26 mouse cellular contexts compared by ENCODE assay signal in the genomic region with DNA sequence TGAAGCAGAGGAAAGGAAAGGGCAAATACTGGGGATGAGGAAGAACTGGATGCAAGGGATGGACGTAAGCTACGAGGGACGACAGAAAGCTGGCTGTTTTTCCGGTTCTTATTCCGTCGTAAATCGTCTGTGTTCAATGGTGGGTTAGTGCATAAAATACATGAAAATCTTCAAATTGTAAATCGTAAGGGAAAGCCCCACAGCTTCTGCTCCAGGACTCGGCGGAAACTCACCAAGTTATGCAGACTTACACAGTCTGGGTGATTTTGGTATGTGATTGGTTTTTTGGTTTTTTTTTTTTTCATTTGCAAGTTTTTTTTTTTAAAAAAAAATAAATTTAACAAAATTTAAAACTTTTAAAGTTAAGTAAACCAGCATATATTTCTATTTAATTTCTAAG. TPM values are rescaled to one million over a fixed set of nuclear protein-coding genes. Genes with fewer than 3 reads are reported as not detected.
DNase-seq lines count a peak whose midpoint lies in the region; ATAC-seq lines count a peak whose summit lies in the region.
"Had no signal": no experiment of that assay in that cellular context is flagged by ENCODE, and none has a peak within 500 bp of the region (broad histone marks: within the 10 kb centered on the region; RNA-seq: fewer than 3 reads in every experiment).

No protein-coding gene starts in this region.

- no peak overlapping the region for H3K9ac ChIP-seq in kidney, embryonic 16.5 days (replicated peaks; ENCODE audit: low read length)
- H3K9ac ChIP-seq in forebrain, embryonic 15.5 days (replicated peaks) = no peak overlapping the region
- H3K9ac ChIP-seq in hindbrain, embryonic 14.5 days = no peak overlapping the region
- H3K9ac ChIP-seq: embryonic facial prominence, embryonic 13.5 days; embryonic facial prominence, embryonic 15.5 days; forebrain, embryonic 12.5 days; forebrain, postnatal 0 days had no signal

- no peak for ATAC-seq in kidney, embryonic 16.5 days (ENCODE audit: low FRiP score, low TSS enrichment)
- ATAC-seq in CD4-positive, CD25-positive, alpha-beta regulatory T cell, adult 4 months = peak; percentile 83
- peak; percentile 75 for ATAC-seq in activated CD4-positive, CD25-positive, alpha-beta regulatory T cell, adult 4 months
- no peak for ATAC-seq in forebrain, embryonic 15.5 days (replicated peaks)
- ATAC-seq in hindbrain, embryonic 14.5 days (ENCODE audit: low FRiP score) = no peak
- ATAC-seq: forebrain, embryonic 14.5 days; forebrain, postnatal 0 days; Patski had no signal

- no peak overlapping the region for H3K4me2 ChIP-seq in kidney, embryonic 16.5 days (replicated peaks; ENCODE audit: low read depth, low read length)
- H3K4me2 ChIP-seq in forebrain, embryonic 15.5 days (replicated peaks) = no peak overlapping the region
- no peak overlapping the region for H3K4me2 ChIP-seq in hindbrain, embryonic 14.5 days (replicated peaks)
- H3K4me2 ChIP-seq: embryonic facial prominence, embryonic 13.5 days; embryonic facial prominence, embryonic 15.5 days; forebrain, embryonic 12.5 days had no signal

- H3K9me3 ChIP-seq in kidney, embryonic 16.5 days (ENCODE audit: low read length) = no peaks in the 10 kb centered on the region
- H3K9me3 ChIP-seq in forebrain, embryonic 15.5 days = no peaks in the 10 kb centered on the region
- no peaks in the 10 kb centered on the region for H3K9me3 ChIP-seq in hindbrain, embryonic 14.5 days (ENCODE audit: control insufficient read depth, low read length)
- H3K9me3 ChIP-seq: embryonic facial prominence, embryonic 13.5 days; embryonic facial prominence, embryonic 15.5 days; forebrain, embryonic 10.5 days; forebrain, embryonic 12.5 days had no signal

- H3K4me3 ChIP-seq in kidney, embryonic 16.5 days (ENCODE audit: low read length) = no peak overlapping the region
- H3K4me3 ChIP-seq in forebrain, embryonic 15.5 days = no peak overlapping the region
- no peak overlapping the region for H3K4me3 ChIP-seq in hindbrain, embryonic 14.5 days (replicated peaks; ENCODE audit: low read length)
- H3K4me3 ChIP-seq: embryonic facial prominence, embryonic 13.5 days; embryonic facial prominence, embryonic 15.5 days; erythroblast, embryonic 14.5 days; forebrain, embryonic 10.5 days; forebrain, embryonic 12.5 days had no signal

- DNase-seq in kidney, postnatal 14 days = no peak
- DNase-seq in hindbrain, embryonic 14.5 days (ENCODE audit: low spot score) = no peak
- DNase-seq: adrenal gland, adult 2 months; adrenal gland, postnatal 10 days; adrenal gland, postnatal 25 days; cerebellum, adult 11 months; cerebellum, adult 18-20 months; cerebellum, adult 8-10 months; cerebellum, adult 9-11 months; cerebellum, postnatal 14 days; cerebellum, postnatal 36 days; embryo, embryonic 11 days; forebrain, postnatal 0 days had no signal

- no peaks in the 10 kb centered on the region for H3K36me3 ChIP-seq in kidney, embryonic 16.5 days (ENCODE audit: insufficient read depth, low read length)
- H3K36me3 ChIP-seq in forebrain, embryonic 15.5 days = no peaks in the 10 kb centered on the region
- H3K36me3 ChIP-seq in hindbrain, embryonic 14.5 days (replicated peaks; ENCODE audit: control insufficient read depth, insufficient read depth) = no peaks in the 10 kb centered on the region; the same call in 1 of the 2 replicates
- H3K36me3 ChIP-seq: embryonic facial prominence, embryonic 13.5 days; embryonic facial prominence, embryonic 15.5 days; forebrain, embryonic 12.5 days; G1E had no signal

- no peaks in the 10 kb centered on the region for H3K27me3 ChIP-seq in kidney, embryonic 16.5 days (ENCODE audit: insufficient read depth, low read length)
- H3K27me3 ChIP-seq in forebrain, embryonic 15.5 days = no peaks in the 10 kb centered on the region
- no peaks in the 10 kb centered on the region for H3K27me3 ChIP-seq in hindbrain, embryonic 14.5 days (ENCODE audit: control insufficient read depth, insufficient read depth, low read length)
- H3K27me3 ChIP-seq: CH12.LX; embryonic facial prominence, embryonic 13.5 days; embryonic facial prominence, embryonic 15.5 days; forebrain, embryonic 12.5 days; Patski had no signal

- H3K27ac ChIP-seq in kidney, embryonic 16.5 days (ENCODE audit: low read length) = 0 out of 2 replicates have a peak overlapping the region, but pooled peaks have one; percentile 8
- no peak overlapping the region for H3K27ac ChIP-seq in forebrain, embryonic 15.5 days (replicated peaks)
- H3K27ac ChIP-seq in hindbrain, embryonic 14.5 days = no peak overlapping the region
- H3K27ac ChIP-seq: embryonic facial prominence, embryonic 13.5 days; embryonic facial prominence, embryonic 15.5 days; forebrain, embryonic 10.5 days; forebrain, embryonic 12.5 days had no signal

- WGBS in kidney, embryonic 16.5 days = 53% methylated on average over 10 of the region's 10 CpGs
- WGBS in forebrain, embryonic 15.5 days = 93% methylated on average over 10 of the region's 10 CpGs
- WGBS in hindbrain, embryonic 14.5 days = 92% methylated on average over 10 of the region's 10 CpGs

- peaks cover 16% of the 10 kb centered on the region; the same call in 1 of the 2 replicates for H3K4me1 ChIP-seq in kidney, embryonic 16.5 days (ENCODE audit: insufficient read depth, low read length)
- H3K4me1 ChIP-seq in forebrain, embryonic 15.5 days = no peaks in the 10 kb centered on the region
- no peaks in the 10 kb centered on the region for H3K4me1 ChIP-seq in hindbrain, embryonic 14.5 days (replicated peaks; ENCODE audit: control insufficient read depth, insufficient read depth, low read length)

RNA-seq across cellular contexts. Expression of gene Stk39, which starts 24.0 kb away (rescaled TPM):
- polyA plus RNA-seq in kidney, embryonic 16.5 days (2015; fragmentation: Nextera tagmentation; extraction: Ambion mirVana) = 11.7 and 14.9 TPM in 2 replicates
- polyA plus RNA-seq in CD4-positive, CD25-positive, alpha-beta regulatory T cell, adult 4 months (2017; shearing (Covaris generic)) = 10 to 100 TPM; 10.6 to 13.9 TPM
- polyA plus RNA-seq in activated CD4-positive, CD25-positive, alpha-beta regulatory T cell, adult 4 months (2017; shearing (Covaris generic)) = 10 to 100 TPM; 14.6 to 15.9 TPM
- 21.8 and 22.5 TPM in 2 replicates for polyA plus RNA-seq in forebrain, embryonic 15.5 days (2015; fragmentation: Nextera tagmentation; extraction: Ambion mirVana)
- 50.9 and 51.3 TPM in 2 replicates for polyA plus RNA-seq in hindbrain, embryonic 14.5 days (2014; fragmentation: Nextera tagmentation; extraction: Ambion mirVana)
- polyA plus RNA-seq: erythroblast, embryonic 14.5 days; G1E had no signal

Comparison
In these comparisons a context has a peak if more than half of its experiments do, and no peak if none do; other contexts are left out.
1. ATAC-seq: peak in CD4-positive, CD25-positive, alpha-beta regulatory T cell, adult 4 months (single experiment) and activated CD4-positive, CD25-positive, alpha-beta regulatory T cell, adult 4 months (single experiment); none in kidney, embryonic 16.5 days (single experiment), forebrain, embryonic 15.5 days (single experiment) and hindbrain, embryonic 14.5 days (single experiment).